ENCODE assay signal across 11 mouse cellular contexts in the genomic region with DNA sequence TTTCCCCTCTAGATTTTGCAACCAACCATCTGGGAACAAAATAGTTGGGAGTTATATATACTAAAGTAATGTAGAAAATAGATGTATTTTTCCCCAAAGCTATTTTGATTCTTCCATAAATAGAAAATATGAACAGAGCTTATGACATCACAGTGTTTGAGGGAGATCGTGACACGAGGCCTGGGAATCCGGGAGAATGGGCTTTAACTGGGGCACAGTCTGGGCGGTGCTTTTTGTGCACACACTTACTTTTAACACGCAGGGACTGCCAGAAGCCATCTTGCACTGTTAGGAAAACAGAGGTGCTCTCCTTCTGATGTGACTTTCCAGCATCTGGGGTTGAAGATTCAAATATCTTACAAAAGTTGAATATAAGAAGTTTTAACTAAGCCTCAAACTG.
"Had no signal": no experiment of that assay in that cellular context is flagged by ENCODE, and none has a peak within 500 bp of the region (broad histone marks: within the 10 kb centered on the region; RNA-seq: fewer than 3 reads in every experiment).

No protein-coding gene starts in this region.

- DNase-seq: retina, postnatal 1 day; right cerebral cortex, adult 18-20 months; right cerebral cortex, postnatal 14 days; right cerebral cortex, postnatal 25 days; right cerebral cortex, postnatal 4 days; thymus, adult 18-20 months; thymus, adult 2 months; thymus, postnatal 14 days; thymus, postnatal 25 days; thymus, postnatal 36 days; thymus, postnatal 4 days had no signal
